Mouse (Mus musculus) brain, embryonic 14.5 days (tissue): Measurements from ENCODE around the gene Sorbs1. TPM values are rescaled to one million over a fixed set of nuclear protein-coding genes. Genes with fewer than 3 reads are reported as not detected.

ENCODE experiments used
- DNase-seq: peaks from one replicate; pipeline ENCODE4 v3.0.0-alpha.2; 2011; ENCODE audit warnings: low read depth
- CTCF ChIP-seq: fragments of 200-500 bp; IDR thresholded peaks from 2 replicates; pipeline ENCODE4 v1.5.1; 2012; ENCODE audit warnings: inconsistent platforms, mild to moderate bottlenecking, moderate library complexity, borderline replicate concordance; ENCODE audit not compliant: insufficient read depth, insufficient read length; ENCODE audit errors: extremely low read depth
- POLR2A ChIP-seq: fragments of 200-500 bp; IDR thresholded peaks from 2 replicates; pipeline ENCODE4 v1.6.1; 2012; ENCODE audit warnings: mild to moderate bottlenecking, inconsistent platforms, borderline replicate concordance; ENCODE audit not compliant: poor library complexity, insufficient read depth, insufficient read length, severe bottlenecking; ENCODE audit errors: extremely low read depth
- polyA plus RNA-seq: library from polyadenylated mRNA; depleted of rRNA; stranded (reverse); fragments of >200 nt; gene quantifications from 2 replicates; pipeline ENCODE4 v1.2.3, GENCODE M21; 2012

Gene Sorbs1
- polyA plus RNA-seq, 1 experiment, result 66.4 TPM

DNA sequence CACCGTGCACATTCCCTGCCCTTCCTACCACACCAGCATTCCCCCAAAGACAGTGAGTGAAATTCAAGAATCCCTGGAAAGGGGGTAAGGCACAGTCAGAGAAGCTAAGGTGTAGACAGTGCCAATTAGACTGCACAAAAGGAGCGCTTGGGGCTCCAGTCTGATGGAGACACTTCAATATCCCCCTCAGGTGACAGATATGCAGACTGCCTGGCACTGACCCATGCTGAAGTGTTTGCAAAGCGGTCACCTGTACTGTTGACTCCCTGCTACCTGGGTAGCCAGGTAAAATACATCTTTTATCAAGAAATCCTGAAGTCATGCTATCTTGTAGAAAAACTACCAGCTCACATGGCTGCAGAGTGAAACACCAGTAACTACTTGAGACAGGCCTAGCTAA, 54.8 kb downstream of the Sorbs1 start:
- DNase-seq, result no peak
- TF ChIP-seq CTCF, result no peak
- TF ChIP-seq POLR2A, result no peak

DNA sequence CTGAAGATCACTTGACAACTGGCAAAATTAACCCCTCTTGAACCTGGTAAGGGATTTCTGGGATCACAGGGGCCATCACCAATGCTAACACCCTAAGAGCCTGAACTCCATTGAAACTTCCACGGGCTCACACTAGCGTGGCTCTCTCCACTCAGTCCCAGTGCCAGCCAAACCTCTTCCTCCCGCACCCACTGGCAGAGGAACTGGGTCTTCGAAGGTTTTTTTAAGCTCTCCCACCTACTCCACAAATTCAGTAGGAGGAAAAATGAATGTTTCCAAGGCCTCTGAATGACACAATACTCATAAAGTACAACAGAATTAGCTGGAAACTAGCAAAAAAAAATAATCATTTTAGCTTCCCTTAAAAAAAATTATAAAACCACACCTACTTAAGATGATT, 58.3 kb downstream of the Sorbs1 start:
- TF ChIP-seq CTCF (no peak), POLR2A (no peak)
- DNase-seq, result no peak

DNA sequence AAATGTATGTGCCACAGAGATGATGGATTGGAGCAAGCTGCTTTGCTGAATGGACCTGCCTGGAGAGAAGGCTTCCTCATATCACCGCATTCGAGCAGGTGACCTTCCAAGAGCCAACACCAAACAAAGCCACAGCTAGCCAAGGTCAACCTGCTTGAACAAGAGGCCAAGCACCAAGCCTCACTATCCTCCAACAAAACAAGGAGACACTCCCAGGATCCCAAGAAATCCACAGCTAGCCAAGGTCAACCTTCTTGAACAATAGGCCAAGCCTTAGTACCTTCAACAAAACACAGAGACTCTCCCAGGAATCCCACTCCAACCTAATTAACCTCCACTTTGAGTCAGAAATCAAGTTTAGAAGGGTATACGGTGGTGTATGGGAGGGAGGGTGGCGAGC, 59.5 kb downstream of the Sorbs1 start:
- DNase-seq, result no peak
- TF ChIP-seq CTCF (no peak), POLR2A (no peak)

DNA sequence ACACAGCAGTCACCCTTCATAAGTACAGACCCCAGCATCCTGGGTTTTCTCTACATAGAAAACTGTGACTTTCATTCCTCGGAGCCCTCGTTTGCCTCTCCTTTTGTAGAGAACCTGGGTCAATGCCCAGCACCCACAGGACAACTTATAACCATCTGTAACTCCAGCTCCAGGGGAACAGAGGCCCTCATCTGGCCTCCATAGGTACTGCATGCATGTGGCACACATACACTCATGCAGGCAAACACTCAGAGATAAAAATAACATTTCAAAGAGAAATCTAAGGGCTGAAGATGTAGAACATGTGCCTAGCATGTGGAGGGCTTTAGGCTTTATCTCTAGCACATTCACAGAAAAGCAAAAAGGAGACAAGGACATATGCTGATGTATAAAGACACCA, 61.4 kb downstream of the Sorbs1 start:
- peak; percentile 9; the same call in 1 of the 2 replicates for TF ChIP-seq CTCF
- TF ChIP-seq POLR2A, result no peak

DNA sequence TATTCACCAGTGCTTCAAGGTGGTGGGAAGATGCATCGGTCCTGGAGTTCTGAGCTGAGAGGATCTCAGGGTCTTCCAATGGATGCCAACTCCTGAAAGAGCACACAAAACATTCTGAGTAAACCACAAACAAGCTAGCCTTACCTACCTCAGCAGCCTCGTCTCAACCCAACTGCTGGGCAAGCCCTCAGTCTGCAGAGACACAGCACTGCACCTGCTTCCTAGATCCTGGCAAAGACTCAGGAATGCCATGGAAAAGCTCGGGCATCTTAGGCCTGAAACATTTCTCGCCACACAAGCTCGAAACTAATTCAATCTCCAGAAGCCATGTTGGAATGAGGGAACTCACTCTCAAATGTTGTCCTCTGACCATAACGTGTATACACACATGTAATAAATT, 62.3 kb downstream of the Sorbs1 start:
- TF ChIP-seq CTCF (no peak), POLR2A (no peak)

More for the DNA sequence above, 61.4 kb downstream of the Sorbs1 start:
- DNase-seq, result no peak

DNA sequence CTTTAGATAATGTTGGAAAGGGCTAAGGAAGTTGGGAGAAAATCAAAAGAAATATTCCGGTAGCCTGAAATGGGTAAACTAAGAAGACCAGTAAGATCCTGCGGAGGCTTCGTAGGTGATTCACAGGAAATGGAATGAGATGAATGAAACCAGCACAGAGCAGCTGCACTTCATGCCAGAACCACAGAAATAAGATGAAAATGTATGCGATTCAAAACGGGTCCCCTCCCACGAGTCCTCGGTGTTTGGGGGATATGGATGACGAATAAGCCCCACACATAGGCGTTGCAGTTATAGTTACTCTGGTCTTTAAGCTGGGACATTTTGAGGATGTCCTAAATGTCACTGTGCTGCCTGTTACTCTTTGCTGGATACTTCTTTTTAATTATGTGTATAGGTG, 67.1 kb downstream of the Sorbs1 start:
- TF ChIP-seq POLR2A (no peak), CTCF (no peak)
- DNase-seq, result no peak

More for the DNA sequence above, 62.3 kb downstream of the Sorbs1 start:
- no peak for DNase-seq

DNA sequence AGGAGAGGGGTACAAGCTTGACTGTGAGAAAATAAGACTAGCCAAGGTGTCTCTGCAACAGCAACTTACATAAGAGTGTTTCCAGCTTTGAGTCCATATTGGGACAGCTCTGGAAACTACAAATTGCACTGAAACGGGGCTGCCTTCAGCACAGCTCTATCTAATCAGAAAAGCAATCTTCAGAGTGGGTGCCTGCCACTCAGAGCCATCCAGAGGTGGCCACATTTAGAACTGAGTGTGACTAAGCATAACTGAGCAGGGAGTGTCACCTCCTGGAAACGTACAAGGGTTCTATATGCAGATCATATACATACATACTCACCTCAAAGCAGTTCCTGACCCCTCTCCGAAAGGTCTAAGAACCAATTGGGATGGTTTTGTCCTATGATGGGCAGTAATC, 71.2 kb downstream of the Sorbs1 start:
- TF ChIP-seq CTCF (no peak), POLR2A (no peak)
- no peak for DNase-seq

DNA sequence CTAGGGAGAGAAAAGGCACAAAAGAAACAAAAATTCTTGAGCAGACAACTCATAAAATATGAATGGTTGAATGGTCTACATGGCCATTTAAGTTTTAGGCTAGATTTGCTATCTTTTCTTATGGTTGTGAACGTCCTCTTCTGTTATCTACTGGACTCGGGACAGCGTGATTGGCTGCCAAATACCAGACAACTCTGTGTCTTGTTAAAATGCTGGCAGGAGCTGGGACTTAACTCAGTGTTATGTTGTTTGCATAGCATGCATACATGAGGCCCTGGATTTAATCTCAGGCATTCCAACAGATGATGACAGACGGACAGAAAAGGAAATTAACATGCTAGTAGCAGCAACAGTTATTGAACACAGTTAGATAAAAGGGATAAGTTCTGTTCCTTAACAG, 72.6 kb downstream of the Sorbs1 start:
- TF ChIP-seq POLR2A (no peak), CTCF (no peak)
- DNase-seq, result no peak

DNA sequence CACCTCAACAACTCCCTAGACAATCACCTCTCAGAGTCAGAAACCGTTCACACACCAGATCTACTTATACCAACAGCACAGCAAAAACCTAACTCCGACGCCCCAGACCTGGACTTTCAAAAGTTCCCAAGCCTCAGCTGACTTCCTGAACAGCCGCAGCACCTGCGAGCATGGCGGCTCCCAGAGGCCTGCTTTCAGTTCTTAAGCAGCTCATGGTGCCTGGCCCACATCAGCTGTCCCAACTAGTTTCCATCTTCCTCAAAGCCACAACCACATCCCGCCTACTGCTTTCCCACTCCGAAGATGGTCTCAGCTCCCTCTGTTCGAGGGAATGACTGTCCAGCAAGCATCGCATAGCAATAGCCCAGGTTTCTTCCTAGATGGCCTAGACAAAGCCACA, 74.7 kb downstream of the Sorbs1 start:
- no peak for TF ChIP-seq CTCF
- TF ChIP-seq POLR2A, result no peak
- no peak for DNase-seq

DNA sequence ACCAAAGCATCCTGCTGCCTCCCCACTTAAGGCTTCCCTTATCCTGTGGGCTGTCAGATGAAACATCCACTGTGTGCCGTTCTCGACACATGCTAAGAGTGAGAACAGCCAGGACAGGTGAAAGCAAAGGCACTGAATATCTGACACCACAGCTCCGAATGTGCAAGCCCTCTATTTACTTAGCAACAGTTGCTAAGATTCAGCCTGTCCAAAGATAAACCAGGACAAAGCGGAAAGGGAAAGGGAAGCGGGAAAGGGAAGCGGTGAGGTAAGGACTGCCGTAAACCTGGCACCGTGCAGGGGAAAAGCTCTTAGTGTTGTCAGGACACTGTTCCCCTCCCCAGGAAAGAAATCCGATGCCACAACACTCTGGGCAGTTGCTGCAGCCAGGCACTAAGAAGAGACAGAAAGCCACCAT, 75.9 kb downstream of the Sorbs1 start:
- TF ChIP-seq CTCF (no peak), POLR2A (no peak)

DNA sequence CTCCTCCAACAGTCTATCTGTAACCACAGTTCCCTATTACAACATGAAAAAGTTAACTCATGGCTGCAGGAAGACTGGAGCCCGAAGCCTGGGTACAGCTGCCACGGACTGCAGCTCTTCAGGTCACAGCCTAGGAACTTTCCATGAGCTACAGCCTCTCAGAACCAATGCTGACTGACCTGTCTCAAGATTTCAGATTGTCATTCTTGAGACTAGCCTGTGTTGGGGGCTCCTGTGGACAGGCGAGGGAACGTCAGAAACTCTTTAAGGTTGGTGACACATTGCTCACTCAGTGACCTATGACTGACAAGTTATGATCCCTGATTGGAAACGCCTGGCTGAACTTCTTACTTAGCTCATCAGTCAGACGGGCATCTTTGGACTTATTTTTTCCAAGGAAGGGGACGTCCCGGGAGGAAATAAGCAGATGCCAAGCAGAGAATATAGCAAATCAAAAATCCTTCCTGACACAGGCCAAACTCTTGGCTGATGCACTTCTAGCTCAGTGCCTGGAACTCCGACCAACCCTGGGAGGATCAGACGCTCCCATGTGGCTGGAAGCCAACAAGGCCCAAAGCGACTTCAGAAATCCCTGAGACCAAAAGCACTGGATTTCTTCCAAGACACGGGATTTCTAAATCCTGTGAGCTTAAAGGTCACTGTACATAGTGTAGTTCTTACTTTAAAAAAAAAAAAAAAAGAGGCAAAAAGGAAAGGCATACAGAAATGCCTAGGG, 76.9 kb downstream of the Sorbs1 start:
- DNase-seq, result peak; percentile 74
- TF ChIP-seq CTCF, result no peak
- TF ChIP-seq POLR2A, result no peak

More for the DNA sequence above, 75.9 kb downstream of the Sorbs1 start:
- DNase-seq, result peak; percentile 63

DNA sequence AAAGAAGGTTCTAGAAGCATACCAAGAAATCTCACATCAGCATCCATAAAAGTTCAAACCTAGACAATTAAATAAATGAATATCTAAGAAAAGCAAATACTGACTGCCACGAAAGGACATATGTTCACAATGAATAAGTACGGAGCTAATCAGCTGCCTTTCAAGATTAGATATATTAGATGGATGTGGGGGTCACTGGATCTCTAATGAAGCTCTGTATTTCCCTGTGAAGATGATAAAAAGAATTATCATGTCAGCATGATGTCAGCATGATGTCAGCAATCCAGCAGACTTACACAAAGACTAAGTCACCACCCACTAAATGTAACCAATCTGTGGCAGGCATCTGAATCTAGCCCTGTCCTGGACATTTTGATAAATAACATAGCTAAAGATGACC, 77.8 kb downstream of the Sorbs1 start:
- TF ChIP-seq POLR2A (no peak), CTCF (no peak)
- DNase-seq, result no peak

DNA sequence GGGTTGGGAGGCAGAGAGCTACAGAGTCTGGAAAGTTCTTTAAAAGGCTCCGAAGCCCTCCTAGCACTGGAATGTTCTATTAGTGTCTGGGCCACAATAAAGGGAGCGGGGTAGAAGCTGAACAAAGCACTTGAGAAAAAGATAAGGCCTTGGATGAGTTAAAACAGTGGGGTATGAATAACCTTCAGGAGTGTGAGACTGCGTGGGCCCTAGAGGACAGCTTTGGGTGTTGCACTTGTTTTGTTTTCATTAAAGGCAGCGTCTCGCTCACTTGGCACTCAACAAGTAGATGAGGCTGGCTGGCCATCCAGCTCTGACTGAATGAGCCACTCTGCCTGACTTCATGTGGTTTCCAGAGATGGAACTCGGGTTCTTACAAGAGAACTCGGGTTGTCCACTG, 78.5 kb downstream of the Sorbs1 start:
- no peak for DNase-seq
- TF ChIP-seq POLR2A (no peak), CTCF (no peak)
